Mouse (Mus musculus) activated CD4-positive, CD25-positive, alpha-beta regulatory T cell (primary cell): ENCODE measurements around the gene Tent5a. TPM values are rescaled to one million over a fixed set of nuclear protein-coding genes. Genes with fewer than 3 reads are reported as not detected.

Experiments used
- polyA plus RNA-seq, 2 experiments: library from polyadenylated mRNA; unstranded; fragments of 100-300 nt; shearing (Covaris generic); gene quantifications; one replicate each; pipeline ENCODE4 v1.2.1; 2017

Gene Tent5a
- polyA plus RNA-seq, result 10 to 100 TPM in 1 of 2 experiments, 1 to 10 TPM in 1; 3.1 to 23.4 TPM

DNA sequence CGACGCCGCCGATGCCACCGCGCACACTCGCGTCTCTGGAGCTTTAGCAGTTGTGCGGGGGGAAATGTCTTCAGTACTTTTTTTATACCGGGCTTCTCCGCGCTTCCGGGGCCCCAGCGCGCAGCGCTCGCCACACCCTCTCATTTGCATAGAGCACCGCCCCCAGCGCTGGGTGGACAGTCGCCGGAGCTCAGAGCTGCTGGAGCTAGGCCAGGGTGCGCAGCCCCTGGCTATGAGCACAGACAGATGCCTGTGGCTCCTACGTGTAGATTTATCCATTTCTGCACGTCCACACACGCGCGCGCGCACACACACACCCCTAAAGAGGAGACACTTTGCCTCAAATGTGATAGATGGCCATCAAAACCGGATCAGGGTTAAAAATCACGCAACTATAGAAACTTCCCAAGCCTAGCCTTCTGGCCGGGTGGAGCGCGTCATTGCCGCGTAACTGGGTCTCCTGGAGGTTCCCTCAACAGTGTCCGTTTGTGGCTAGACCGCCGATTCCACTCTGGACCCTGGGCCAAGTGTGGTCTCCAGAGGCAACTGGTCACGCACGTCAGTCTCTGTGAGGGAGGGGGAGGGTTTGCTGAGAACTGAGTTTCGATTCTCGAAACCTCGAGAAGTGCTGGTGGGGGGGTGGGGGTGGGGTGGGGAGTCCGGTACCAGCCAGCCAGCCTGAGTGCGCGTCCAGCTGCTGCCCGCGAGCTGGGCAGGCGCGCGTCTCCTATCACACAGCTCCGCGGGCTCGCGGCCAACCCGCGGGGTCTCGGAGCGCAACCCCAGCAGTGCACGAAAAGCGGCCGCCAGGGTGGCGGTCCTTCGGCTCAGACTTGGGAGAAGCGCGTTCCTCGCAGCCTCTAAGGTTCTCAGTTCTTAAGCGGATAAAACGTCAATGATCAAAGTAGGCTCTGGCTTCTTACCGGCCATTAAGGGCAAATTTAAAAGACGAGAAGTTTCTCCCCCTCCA is at the start of gene Tent5a:
Gene Tent5a, minus strand, starts transcription at position 107 of the 970 bp plus-strand sequence.

DNA sequence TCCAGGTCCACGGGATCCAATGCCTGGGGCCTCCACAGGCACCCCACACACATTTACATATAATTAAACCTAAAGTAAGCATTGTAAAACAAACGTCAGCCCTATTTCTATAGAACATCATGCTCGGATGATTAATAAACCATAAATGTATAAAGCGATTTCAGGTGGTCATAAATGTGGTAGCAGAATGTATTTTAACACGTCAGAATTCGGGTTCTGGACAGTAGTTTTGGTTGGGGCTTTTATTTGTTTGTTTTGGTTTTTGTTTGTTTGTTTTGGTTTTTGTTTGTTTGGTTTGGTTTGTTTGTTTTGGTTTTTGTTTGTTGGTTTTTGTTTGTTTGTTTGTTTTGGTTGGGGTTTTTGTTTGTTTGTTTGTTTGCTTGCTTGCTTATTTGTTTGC is 14.7 kb downstream of the Tent5a start, which contains the start of gene Gm11114:
Gene Gm11114, plus strand, starts transcription at position 301 of the 400 bp plus-strand sequence.

Other genes starting within 250 kb of the Tent5a start
- gene Gm11114, start 14.6 kb downstream of the Tent5a start, polyA plus RNA-seq, result not detected